Mouse (Mus musculus): ENCODE measurements at regions not wholly inside any gene's neighbourhood (a gene's known extent, or its start where the extent isn't known, plus 50 kb on each side); places are given as distances from the start of the nearest gene placed in this dataset.

DNA sequence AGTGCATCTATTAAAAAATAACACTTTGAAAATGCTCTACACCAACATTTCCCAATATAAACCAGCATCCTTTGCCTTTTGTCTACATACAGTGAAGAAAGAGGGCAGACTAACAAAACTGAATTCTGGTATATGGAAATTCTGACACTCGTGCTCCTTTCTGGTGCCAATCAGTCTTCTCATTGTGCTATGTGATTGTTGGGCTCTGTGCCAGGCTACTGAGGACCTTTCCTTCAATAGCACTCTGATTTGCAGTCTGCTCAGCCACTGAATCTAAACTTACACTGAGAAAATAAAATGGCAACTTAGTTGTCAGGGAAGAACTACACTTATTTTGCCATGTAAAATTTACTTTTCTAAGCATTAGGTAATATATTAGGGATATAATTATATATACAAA lies 61.4 kb upstream of the Syt10 start:
- no peak for TF ChIP-seq CTCF (IDR thresholded peaks at IDR 0.05; ENCODE audit: low read depth)
- no peak for TF ChIP-seq EP300 (IDR thresholded peaks at IDR 0.05; ENCODE audit: low read depth)

All from liver, postnatal 0 days (tissue).